Mouse (Mus musculus) C2C12 (cell line): ENCODE results near the gene Eif1. TPM values are rescaled to one million over a fixed set of nuclear protein-coding genes. Genes with fewer than 3 reads are reported as not detected.
"Not testable (repeated sequence)": the region's sequence is repeated elsewhere in the genome, so short reads cannot be mapped to it uniquely, and the experiment has no call there.

ENCODE experiments used
- H3K27me3 ChIP-seq: one replicate; pipeline ENCODE4 v1.6.1; 2011; ENCODE audit not compliant: control insufficient read depth, insufficient read depth, insufficient read length
- H3K36me3 ChIP-seq: one replicate; pipeline ENCODE4 v1.6.1; 2011; ENCODE audit not compliant: control insufficient read depth, insufficient read depth
- H3K4me3 ChIP-seq: one replicate; pipeline ENCODE4 v1.5.1; 2011; ENCODE audit warnings: mild to moderate bottlenecking, control low read depth; ENCODE audit not compliant: poor library complexity, insufficient read depth, severe bottlenecking
- H3K79me2 ChIP-seq: one replicate; pipeline ENCODE4 v1.6.1; 2011; ENCODE audit not compliant: control insufficient read depth, insufficient read depth
- H3K79me3 ChIP-seq: one replicate; pipeline ENCODE4 v1.6.1; 2011; ENCODE audit warnings: low read depth, control low read depth
- H3ac ChIP-seq: one replicate; pipeline ENCODE3; 2011; ENCODE audit warnings: low read depth; ENCODE audit not compliant: control insufficient read depth, insufficient read length
- CEBPB ChIP-seq: IDR thresholded peaks from one replicate; pipeline ENCODE4 v1.6.1; 2011; ENCODE audit warnings: low read depth, mild to moderate bottlenecking, control low read depth, moderate library complexity
- CTCF ChIP-seq: IDR thresholded peaks from one replicate; pipeline ENCODE4 v1.5.1; 2011; ENCODE audit not compliant: control insufficient read depth, insufficient read depth, insufficient read length
- FOSL1 ChIP-seq: IDR thresholded peaks from one replicate; pipeline ENCODE4 v1.8.0; 2011; ENCODE audit warnings: mild to moderate bottlenecking, low read length; ENCODE audit not compliant: poor library complexity, insufficient read depth, severe bottlenecking
- MAX ChIP-seq: IDR thresholded peaks from one replicate; pipeline ENCODE4 v1.6.1; 2011; ENCODE audit warnings: mild to moderate bottlenecking, control low read depth
- MYOD1 ChIP-seq: IDR thresholded peaks from one replicate; pipeline ENCODE4 v1.6.1; 2011; ENCODE audit warnings: low read depth; ENCODE audit not compliant: control insufficient read depth, insufficient read length
- MYOG ChIP-seq: IDR thresholded peaks from one replicate; pipeline ENCODE4 v1.6.1; 2011; ENCODE audit not compliant: control insufficient read depth, insufficient read length; ENCODE audit errors: extremely low read depth
- USF1 ChIP-seq: IDR thresholded peaks from one replicate; pipeline ENCODE4 v1.6.1; 2011; ENCODE audit warnings: low read depth, mild to moderate bottlenecking, control low read depth, moderate library complexity
- polyA plus RNA-seq: library from polyadenylated mRNA; unstranded; fragments of >200 nt; fragmentation: generic; extraction: Trizol; gene quantifications from one replicate; pipeline ENCODE4 v1.2.1, GENCODE M21; 2012; ENCODE audit warnings: missing spikeins

The Eif1 gene
- polyA plus RNA-seq, 1 experiment = 1,136 TPM

- Histone ChIP-seq H3K79me2 (no peaks in the 10 kb centered on the region), H3ac (no peak overlapping the region), H3K27me3 (no peaks in the 10 kb centered on the region), H3K4me3 (no peak overlapping the region), H3K36me3 (no peaks in the 10 kb centered on the region), H3K79me3 (no peaks in the 10 kb centered on the region)
- TF ChIP-seq CTCF = no peak
These were observed 10.6 kb downstream of the Eif1 start for GRCm38 (mm10) chr11:100330235-100330634.

- not testable (repeated sequence) for H3K27me3 ChIP-seq, H3K36me3 ChIP-seq, H3K79me3 ChIP-seq, H3K79me2 ChIP-seq, H3ac ChIP-seq, H3K4me3 ChIP-seq
These were observed 11.2 kb downstream of the Eif1 start for GRCm38 (mm10) chr11:100330816-100331375.

GRCm38 (mm10) chr11:100332766-100333515, 13.3 kb downstream of the Eif1 start:
- Histone ChIP-seq H3K36me3 (no peaks in the 10 kb centered on the region), H3K27me3 (no peaks in the 10 kb centered on the region), H3K79me2 (no peaks in the 10 kb centered on the region), H3ac (no peak overlapping the region), H3K4me3 (no peak overlapping the region), H3K79me3 (no peaks in the 10 kb centered on the region)
- TF ChIP-seq MYOG (no peak), CEBPB (no peak), USF1 (no peak), MAX (no peak), FOSL1 (no peak), CTCF (no peak), MYOD1 (no peak)

- H3K4me3 ChIP-seq = no peak within 1 kb of the TSS
- H3K79me2 ChIP-seq = no peaks in the 10 kb centered on the region
- no peaks in the 10 kb centered on the region for H3K27me3 ChIP-seq
- no peaks in the 10 kb centered on the region for H3K36me3 ChIP-seq
- no peak for TF ChIP-seq FOSL1
- TF ChIP-seq CTCF = no peak
- TF ChIP-seq MYOD1 = no peak
- no peak for TF ChIP-seq MYOG
- no peak for TF ChIP-seq MAX
- TF ChIP-seq USF1 = no peak
- TF ChIP-seq CEBPB = no peak
- H3ac ChIP-seq = no peak within 1 kb of the TSS
- no peaks in the 10 kb centered on the region for H3K79me3 ChIP-seq
These were observed 14.3 kb downstream of the Eif1 start, which contains the start of gene Gast for GRCm38 (mm10) chr11:100333944-100334457. Gast (plus strand) TSS chr11:100334407.

- no peak overlapping the region for H3K4me3 ChIP-seq
- H3K79me3 ChIP-seq = no peaks in the 10 kb centered on the region
- TF ChIP-seq FOSL1 = no peak
- no peak for TF ChIP-seq USF1
- no peak for TF ChIP-seq CTCF
- TF ChIP-seq MAX = no peak
- no peak for TF ChIP-seq MYOD1
- TF ChIP-seq CEBPB = no peak
- no peak for TF ChIP-seq MYOG
- no peaks in the 10 kb centered on the region for H3K79me2 ChIP-seq
- peaks cover 3% of the 10 kb centered on the region for H3K27me3 ChIP-seq
- no peak overlapping the region for H3ac ChIP-seq
- no peaks in the 10 kb centered on the region for H3K36me3 ChIP-seq
These were observed 16.0 kb downstream of the Eif1 start for GRCm38 (mm10) chr11:100335731-100336130.

GRCm38 (mm10) chr11:100344269-100344668, 24.6 kb downstream of the Eif1 start:
- Histone ChIP-seq H3ac (no peak overlapping the region), H3K79me2 (no peaks in the 10 kb centered on the region), H3K4me3 (no peak overlapping the region), H3K27me3 (peaks cover 11% of the 10 kb centered on the region), H3K36me3 (no peaks in the 10 kb centered on the region), H3K79me3 (no peaks in the 10 kb centered on the region)
- TF ChIP-seq MYOD1 (no peak), CEBPB (no peak), USF1 (no peak), CTCF (no peak), FOSL1 (no peak), MYOG (no peak), MAX (no peak)
